Comparison of ENCODE assay signal across 17 mouse cellular contexts in the genomic region with DNA sequence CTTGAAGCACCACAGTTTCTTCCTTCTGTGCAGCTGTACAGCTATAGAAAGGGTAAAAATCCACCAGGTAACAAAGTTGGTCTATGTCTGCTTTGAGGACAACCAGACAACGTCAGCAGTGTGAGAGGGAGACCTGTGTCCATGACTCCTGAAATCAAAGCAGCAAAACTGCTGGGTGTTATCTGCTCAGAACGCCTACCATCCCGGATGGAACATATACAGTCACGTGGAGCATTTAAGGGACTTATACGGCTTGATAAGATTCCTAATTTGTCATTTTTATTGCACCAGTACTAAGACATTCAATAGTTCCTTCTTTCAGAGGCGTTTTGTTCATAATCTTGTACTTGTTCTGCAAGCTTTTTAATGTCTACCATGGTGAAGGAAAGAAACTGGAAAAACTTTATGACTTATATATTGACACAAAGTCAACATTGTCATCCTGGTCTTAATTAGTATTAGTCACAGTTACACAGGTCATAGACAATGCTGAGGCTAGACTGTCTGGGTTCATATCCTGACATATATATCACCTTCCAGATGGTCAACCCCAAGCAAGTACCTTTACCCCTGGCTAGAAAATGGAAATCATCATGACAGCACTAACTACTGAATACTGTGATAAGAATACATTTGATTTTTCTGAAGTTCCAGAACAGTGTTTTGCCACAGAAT.
"Had no signal": no experiment of that assay in that cellular context is flagged by ENCODE, and none has a peak within 500 bp of the region (broad histone marks: within the 10 kb centered on the region; RNA-seq: fewer than 3 reads in every experiment).

No protein-coding gene starts in this region.

- H3K36me3 ChIP-seq: lung, embryonic 15.5 days; midbrain, embryonic 13.5 days; midbrain, embryonic 15.5 days; neural tube, embryonic 12.5 days had no signal

- H3K9ac ChIP-seq: liver, embryonic 14.5 days; lung, embryonic 15.5 days; midbrain, embryonic 13.5 days; midbrain, embryonic 15.5 days; neural tube, embryonic 12.5 days had no signal

- H3K9me3 ChIP-seq: lung, embryonic 15.5 days; megakaryocyte, embryonic 14.5 days; midbrain, embryonic 13.5 days; midbrain, embryonic 15.5 days; neural tube, embryonic 12.5 days had no signal

- ATAC-seq: lung, postnatal 0 days; midbrain, embryonic 13.5 days; midbrain, embryonic 15.5 days had no signal

- H3K4me1 ChIP-seq: megakaryocyte, embryonic 14.5 days; midbrain, embryonic 13.5 days; midbrain, embryonic 15.5 days; neural tube, embryonic 12.5 days had no signal

- H3K27me3 ChIP-seq: lung, embryonic 15.5 days; megakaryocyte, embryonic 14.5 days; midbrain, embryonic 13.5 days; midbrain, embryonic 15.5 days; neural tube, embryonic 12.5 days had no signal

- H3K27ac ChIP-seq: liver, embryonic 14.5 days; lung, embryonic 15.5 days; macrophage; midbrain, embryonic 13.5 days; midbrain, embryonic 15.5 days; neural tube, embryonic 12.5 days had no signal

- H3K4me3 ChIP-seq: lung, embryonic 15.5 days; megakaryocyte, embryonic 14.5 days; midbrain, embryonic 13.5 days; midbrain, embryonic 15.5 days; neural tube, embryonic 12.5 days had no signal

- DNase-seq: lung, adult 2 months; lung, postnatal 14 days; lung, postnatal 36 days; right cerebral cortex, postnatal 25 days; right cerebral cortex, postnatal 4 days; spleen, adult 18-20 months; thymus, postnatal 14 days; thymus, postnatal 36 days had no signal

- H3K4me2 ChIP-seq: lung, embryonic 15.5 days; midbrain, embryonic 11.5 days; midbrain, embryonic 13.5 days; midbrain, embryonic 15.5 days; neural tube, embryonic 12.5 days had no signal
